Mouse (Mus musculus): ENCODE results near the gene Map4k1. TPM values are rescaled to one million over a fixed set of nuclear protein-coding genes. Genes with fewer than 3 reads are reported as not detected.

The Map4k1 gene
- polyA plus RNA-seq, 1 experiment from 2014 or later = 76.3 TPM

GRCm38 (mm10) chr7:29023514-29023913 lies 41.7 kb downstream of the Map4k1 start:
- DNase-seq (ENCODE audit: low spot score) = peak; percentile 38

DNA sequence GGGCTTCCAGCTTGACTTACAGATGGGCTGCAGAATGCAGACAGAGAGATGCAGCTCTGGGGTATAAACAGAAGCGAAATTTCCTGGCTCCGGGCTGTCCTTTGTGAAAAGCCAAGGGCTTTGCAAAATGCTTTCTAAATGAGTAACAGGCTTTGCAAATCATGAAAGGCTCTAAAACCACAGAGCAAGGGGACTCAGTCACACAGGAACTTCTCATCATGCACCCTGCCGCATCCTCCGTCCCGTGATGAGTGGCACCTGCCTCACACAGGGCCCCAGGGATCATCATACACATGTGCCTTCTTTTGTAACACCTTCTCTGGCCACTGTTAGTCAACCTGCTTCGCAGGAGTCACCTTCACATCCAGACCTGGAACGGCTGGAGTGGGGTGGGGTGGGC lies 43.7 kb downstream of the Map4k1 start:
- peak; percentile 71 for DNase-seq (ENCODE audit: low spot score)

- DNase-seq (ENCODE audit: low spot score) = no peak
These were observed 44.3 kb downstream of the Map4k1 start for GRCm38 (mm10) chr7:29026195-29026594.

- DNase-seq (ENCODE audit: low spot score) = no peak
These were observed 45.0 kb downstream of the Map4k1 start for GRCm38 (mm10) chr7:29026811-29027210.

DNA sequence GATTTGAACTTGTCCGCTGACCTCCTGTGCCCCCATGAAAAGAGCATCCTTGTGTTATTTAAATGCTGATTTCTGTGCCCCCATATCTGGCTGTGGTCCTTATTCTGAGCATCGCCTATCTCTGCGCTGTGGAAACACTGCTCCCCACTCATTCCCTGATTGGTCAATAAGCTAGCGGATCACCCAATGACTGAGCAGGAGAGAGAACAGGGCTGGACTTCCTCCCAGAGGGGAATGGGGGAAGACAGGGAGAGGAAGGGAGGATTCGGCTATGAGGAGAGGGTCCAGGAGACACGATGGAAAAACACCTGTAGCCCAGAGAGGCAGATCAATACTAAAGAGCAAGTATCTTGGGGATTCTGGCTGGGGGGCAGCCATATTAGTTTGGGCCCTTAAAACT lies 46.9 kb downstream of the Map4k1 start:
- no peak for DNase-seq (ENCODE audit: low spot score)

- DNase-seq (ENCODE audit: low spot score) = no peak
These were observed 48.1 kb downstream of the Map4k1 start for GRCm38 (mm10) chr7:29029690-29030656.

GRCm38 (mm10) chr7:29031641-29032040 lies 49.8 kb downstream of the Map4k1 start:
- DNase-seq (ENCODE audit: low spot score) = no peak

GRCm38 (mm10) chr7:29032685-29033084 lies 50.8 kb downstream of the Map4k1 start:
- DNase-seq (ENCODE audit: low spot score) = peak; percentile 39

DNA sequence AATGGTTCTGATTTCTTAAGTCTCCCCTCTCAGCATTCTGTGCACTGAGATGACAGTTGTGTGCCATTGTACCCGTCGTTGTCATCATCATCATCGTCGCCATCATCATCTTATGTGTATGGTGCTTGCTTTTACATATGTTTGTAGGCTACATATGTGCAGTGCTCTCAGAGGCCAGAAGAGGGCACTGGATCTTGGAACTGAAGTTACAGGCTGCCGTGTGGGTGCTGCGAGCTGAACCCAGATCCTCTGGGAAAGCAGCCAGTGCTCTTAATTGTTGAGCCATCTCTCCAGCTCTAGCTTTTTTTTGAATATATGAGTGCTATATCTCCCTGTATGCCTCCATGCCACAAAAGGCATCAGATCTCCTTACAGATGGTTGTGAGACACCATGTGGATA lies 55.4 kb downstream of the Map4k1 start:
- DNase-seq (ENCODE audit: low spot score) = peak; percentile 48

DNA sequence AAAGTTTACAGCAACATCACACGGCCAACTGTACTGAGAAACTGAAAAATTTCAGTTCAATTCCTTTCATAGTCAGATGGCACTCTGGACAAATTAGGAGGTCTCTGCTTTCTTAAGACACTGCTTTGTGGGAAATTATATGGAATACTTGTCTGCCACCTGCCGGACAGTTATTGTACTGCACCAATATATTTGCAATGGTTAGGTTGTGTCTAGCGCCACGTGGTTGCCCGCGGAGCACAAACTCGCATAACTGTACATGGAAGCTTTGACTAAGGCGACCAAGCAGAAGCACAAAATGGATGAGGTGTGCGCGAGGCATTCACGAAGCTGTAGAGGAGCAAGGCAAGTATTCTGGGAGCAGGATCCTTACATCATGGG lies 57.7 kb downstream of the Map4k1 start:
- peak; percentile 95 for DNase-seq (ENCODE audit: low spot score)

GRCm38 (mm10) chr7:29039985-29040661 lies 58.3 kb downstream of the Map4k1 start:
- peak; percentile 60 for DNase-seq (ENCODE audit: low spot score)

- no peak for DNase-seq (ENCODE audit: low spot score)
These were observed 59.3 kb downstream of the Map4k1 start for GRCm38 (mm10) chr7:29041194-29041593.

- no peak for DNase-seq (ENCODE audit: low spot score)
These were observed 61.3 kb downstream of the Map4k1 start for GRCm38 (mm10) chr7:29043016-29043673.

- peak; percentile 52 for DNase-seq (ENCODE audit: low spot score)
These were observed 61.8 kb downstream of the Map4k1 start for GRCm38 (mm10) chr7:29043674-29044057.

GRCm38 (mm10) chr7:29044302-29044701 lies 62.5 kb downstream of the Map4k1 start:
- DNase-seq (ENCODE audit: low spot score) = no peak

DNA sequence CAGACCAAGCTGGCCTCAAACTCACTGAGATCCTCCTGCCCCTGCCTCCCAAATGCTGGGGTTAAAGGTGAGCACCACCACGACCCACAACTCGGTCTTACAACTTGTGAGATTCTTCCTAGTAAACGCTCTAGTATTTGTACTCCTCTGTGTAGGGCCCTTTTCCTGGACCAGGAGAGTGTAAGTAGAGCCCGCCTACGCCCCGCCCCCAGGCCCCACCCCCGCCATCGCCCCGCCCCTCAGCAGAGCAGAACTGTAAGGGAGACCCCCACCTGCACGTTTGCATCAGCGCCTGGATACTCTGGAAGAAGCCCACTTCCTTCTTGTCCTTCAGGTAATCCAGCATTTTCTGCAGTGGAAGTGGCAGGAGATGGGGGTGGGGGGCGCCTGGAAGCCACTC lies 64.7 kb downstream of the Map4k1 start:
- DNase-seq (ENCODE audit: low spot score) = peak; percentile 42

GRCm38 (mm10) chr7:29048070-29048469 lies 66.2 kb downstream of the Map4k1 start:
- DNase-seq (ENCODE audit: low spot score) = no peak

- peak; percentile 52 for DNase-seq (ENCODE audit: low spot score)
These were observed 66.8 kb downstream of the Map4k1 start for GRCm38 (mm10) chr7:29048615-29049014.

- DNase-seq (ENCODE audit: low spot score) = peak; percentile 64
These were observed 68.9 kb downstream of the Map4k1 start for GRCm38 (mm10) chr7:29050797-29051196.

GRCm38 (mm10) chr7:29052821-29053220 lies 71.0 kb downstream of the Map4k1 start:
- no peak for DNase-seq (ENCODE audit: low spot score)
